Mouse (Mus musculus) myocyte (in vitro differentiated cells): Measurements from ENCODE around the gene Pdss1.

Source experiments
- MYOG ChIP-seq, 3 experiments: IDR thresholded peaks; one replicate each; pipeline ENCODE4 v1.6.1; 2011; ENCODE audit warnings: control low read depth in 2 of 3, low read depth in 2 of 3, mild to moderate bottlenecking in 2 of 3; ENCODE audit not compliant: insufficient read length in 2 of 3, control insufficient read depth in 1 of 3, insufficient read depth in 1 of 3
- POLR2A ChIP-seq: IDR thresholded peaks from one replicate; pipeline ENCODE4 v1.6.1; 2011; ENCODE audit warnings: low read depth, mild to moderate bottlenecking, control low read depth, moderate library complexity; ENCODE audit not compliant: insufficient read length
- POLR2AphosphoS2 ChIP-seq: IDR thresholded peaks from one replicate; pipeline ENCODE4 v1.6.1; 2011; ENCODE audit warnings: low read depth, control low read depth; ENCODE audit not compliant: insufficient read length
- REST ChIP-seq: IDR thresholded peaks from one replicate; pipeline ENCODE4 v1.6.1; 2011; ENCODE audit warnings: mild to moderate bottlenecking, control low read depth, moderate library complexity; ENCODE audit not compliant: insufficient read depth, insufficient read length
- TCF12 ChIP-seq: IDR thresholded peaks from one replicate; pipeline ENCODE4 v1.6.1; 2011; ENCODE audit warnings: mild to moderate bottlenecking, control low read depth; ENCODE audit not compliant: poor library complexity, insufficient read depth, severe bottlenecking
- TCF3 ChIP-seq: IDR thresholded peaks from one replicate; pipeline ENCODE4 v1.6.1; 2011; ENCODE audit warnings: low read depth, control low read depth; ENCODE audit not compliant: insufficient read length
- USF1 ChIP-seq: IDR thresholded peaks from one replicate; pipeline ENCODE4 v1.6.1; 2011; ENCODE audit warnings: low read depth, mild to moderate bottlenecking, control low read depth, moderate library complexity

- TF ChIP-seq USF1 = no peak
- TF ChIP-seq TCF12 = no peak
- no peak for TF ChIP-seq POLR2A
- no peak for TF ChIP-seq POLR2AphosphoS2
- no peak for TF ChIP-seq TCF3
- no peak for TF ChIP-seq MYOG (IDR thresholded peaks at IDR 0.05; ENCODE audit: control insufficient read depth in 1 of 3, insufficient read depth in 1 of 3, insufficient read length in 2 of 3, low read depth in 2 of 3)
- no peak for TF ChIP-seq REST
Observed at GRCm38 (mm10) chr2:22866894-22867424, 28.4 kb upstream of the Pdss1 start.
